Mouse (Mus musculus): ENCODE results near the gene Tcerg1l. TPM values are rescaled to one million over a fixed set of nuclear protein-coding genes. Genes with fewer than 3 reads are reported as not detected.

Gene Tcerg1l
- not detected for total RNA-seq (2023)

GRCm38 (mm10) chr7:138397485-138398181, at the start of gene Tcerg1l:
TSS of gene Tcerg1l (minus strand) at chr7:138397730.

